Mouse (Mus musculus): Measurements from ENCODE around the gene Cryba2. TPM values are rescaled to one million over a fixed set of nuclear protein-coding genes. Genes with fewer than 3 reads are reported as not detected.

Cryba2 gene
- polyA plus RNA-seq (2016; fragmentation: Nextera tagmentation; extraction: Ambion mirVana): not detected in 2 replicates

DNA sequence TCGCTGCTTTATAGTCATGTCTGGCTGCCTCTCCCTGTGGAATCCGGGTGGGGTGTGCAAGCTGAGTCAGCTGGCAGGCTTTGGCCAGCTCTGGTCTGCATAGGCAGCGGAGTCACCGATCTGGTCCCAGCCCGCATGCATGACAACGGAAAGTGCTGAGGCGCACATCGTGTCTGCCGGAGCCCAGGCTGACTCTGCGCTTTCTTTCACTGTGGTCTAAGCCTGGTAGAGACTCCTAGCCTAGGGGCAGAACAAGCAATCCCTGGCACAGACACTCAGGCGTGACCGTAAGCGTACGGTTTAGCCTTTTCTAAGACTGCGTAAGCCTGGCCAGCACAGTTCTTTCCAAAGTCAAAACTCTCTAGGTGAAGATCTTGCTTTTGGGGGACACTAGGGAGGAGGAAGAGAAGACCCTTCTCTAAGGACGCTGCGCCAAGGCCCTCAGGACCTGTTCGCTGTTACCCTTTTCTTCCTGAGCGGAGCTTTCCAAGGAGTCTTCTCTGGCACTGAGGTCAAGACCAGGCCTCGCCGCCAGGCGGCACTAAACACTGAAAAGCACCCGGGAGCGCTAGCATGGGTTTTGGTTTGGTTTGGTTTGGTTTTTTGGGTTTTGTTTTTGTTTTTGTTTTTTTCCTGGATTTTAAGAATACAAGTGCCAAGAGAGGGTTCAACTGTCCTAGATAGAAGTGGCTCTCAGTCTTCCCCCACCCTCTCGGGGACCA is at the start of gene Cryba2:
Gene Cryba2, minus strand, starts transcription at position 10 of the 722 bp plus-strand sequence.
- no peaks in the 10 kb centered on the region for H3K9me3 ChIP-seq
- H3K27me3 ChIP-seq (ENCODE audit: insufficient read depth, poor library complexity, severe bottlenecking): peaks cover 99% of the 10 kb centered on the region
- WGBS: 6% methylated on average over 25 of the region's 25 CpGs
- peak within 1 kb of the TSS; percentile 24; the same call in 1 of the 2 replicates for H3K4me3 ChIP-seq
- H3K36me3 ChIP-seq: no peaks in the 10 kb centered on the region
- no peak for DNase-seq (ENCODE audit: low spot score)
- no peak within 1 kb of the TSS for H3K27ac ChIP-seq
- peaks cover 19% of the 10 kb centered on the region for H3K4me1 ChIP-seq

DNA sequence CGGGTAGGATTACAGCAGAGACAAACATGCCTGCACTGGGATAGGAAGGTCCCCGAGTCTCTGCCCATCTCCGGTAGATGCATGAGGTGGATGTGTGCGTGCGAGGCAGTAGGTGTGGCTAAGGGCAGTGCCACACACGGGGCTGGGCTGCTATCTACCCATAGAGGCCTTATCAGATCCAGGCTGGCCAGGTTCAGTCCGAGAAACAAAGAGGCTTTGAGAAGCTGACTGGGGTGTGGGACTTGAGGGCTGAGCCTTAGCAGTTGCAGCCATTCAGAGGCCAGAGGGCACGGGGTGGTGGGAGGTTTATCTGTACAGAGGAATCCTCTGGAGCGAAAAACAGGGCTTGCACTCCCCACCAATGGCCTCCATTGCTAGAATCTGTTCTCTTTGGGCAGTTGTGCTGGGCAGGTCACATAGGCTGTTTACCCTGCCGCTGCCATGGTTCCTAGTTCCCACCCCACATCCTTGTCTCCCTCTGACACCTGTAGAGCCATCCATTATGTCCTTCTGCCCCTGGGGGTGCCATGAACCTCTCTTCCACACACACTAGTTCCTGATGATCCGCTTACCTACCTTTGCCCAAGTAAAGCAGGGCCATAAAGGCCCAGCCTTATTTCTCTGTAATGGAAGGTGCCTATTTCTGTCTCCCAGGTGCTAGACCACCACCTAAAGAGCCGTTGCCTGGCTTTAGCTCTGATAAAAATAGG is 48.9 kb upstream of the Cryba2 start:
- H3K27ac ChIP-seq: no peak overlapping the region
- WGBS: 52% methylated on average over 12 of the region's 12 CpGs
- no peak for DNase-seq (ENCODE audit: low spot score)
- peaks cover 75% of the 10 kb centered on the region for H3K27me3 ChIP-seq (ENCODE audit: insufficient read depth, poor library complexity, severe bottlenecking)
- H3K9me3 ChIP-seq: no peaks in the 10 kb centered on the region
- H3K36me3 ChIP-seq: no peaks in the 10 kb centered on the region
- no peak overlapping the region for H3K4me3 ChIP-seq
- H3K4me1 ChIP-seq: no peaks in the 10 kb centered on the region

DNA sequence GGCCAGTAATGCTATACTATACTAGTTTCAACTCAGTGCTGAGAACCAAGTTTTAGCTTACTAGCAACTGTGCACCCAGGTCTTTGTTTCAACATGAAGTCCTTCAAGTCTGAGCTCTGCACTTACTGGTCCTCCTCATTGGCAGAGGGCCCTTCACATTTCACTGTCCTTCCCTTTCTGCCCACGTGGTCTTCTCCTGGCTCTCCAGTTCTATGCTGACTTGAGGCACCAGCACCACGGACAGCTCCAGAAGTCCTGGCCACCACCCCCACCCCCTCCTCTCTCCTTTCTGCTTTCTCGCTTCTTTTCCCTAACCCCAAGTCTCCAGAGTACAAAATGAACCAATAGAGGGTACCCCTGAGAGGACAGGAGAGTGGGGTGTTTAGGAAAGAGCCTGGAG is 46.8 kb upstream of the Cryba2 start:
- DNase-seq (ENCODE audit: low spot score): no peak

DNA sequence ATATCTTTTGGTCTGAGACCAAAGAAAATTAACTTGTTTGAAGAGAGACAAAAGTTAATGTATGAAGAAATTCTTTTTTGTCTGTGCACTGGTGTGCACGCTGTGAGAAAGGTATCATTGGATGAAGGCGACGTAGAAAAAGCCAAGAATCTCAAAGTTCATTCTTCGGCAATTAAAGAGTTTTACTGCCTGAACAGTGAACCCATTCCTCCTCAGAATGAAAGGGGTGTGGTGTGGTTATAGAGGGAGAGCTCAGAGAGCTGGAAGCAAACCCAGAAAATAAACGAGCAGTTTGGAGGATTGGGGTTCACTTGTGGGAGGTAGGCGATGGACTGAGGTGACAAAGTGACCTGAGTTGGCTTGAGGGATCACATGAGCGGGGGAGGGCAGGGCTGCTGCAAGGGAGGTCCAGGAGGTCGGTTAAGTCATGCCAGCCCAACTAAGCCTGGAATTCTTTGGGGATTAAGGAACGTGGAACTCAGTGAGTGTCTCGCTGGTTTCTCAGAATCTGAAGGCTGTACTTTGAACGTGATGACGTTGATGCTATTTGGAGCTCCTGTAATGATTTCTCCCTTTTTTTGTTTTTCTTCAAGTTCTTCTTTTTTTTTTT is 43.4 kb upstream of the Cryba2 start:
- Histone ChIP-seq H3K36me3 (no peaks in the 10 kb centered on the region), H3K27me3 (ENCODE audit: insufficient read depth, poor library complexity, severe bottlenecking) (peaks cover 75% of the 10 kb centered on the region), H3K4me3 (no peak overlapping the region), H3K4me1 (no peaks in the 10 kb centered on the region), H3K9me3 (no peaks in the 10 kb centered on the region), H3K27ac (no peak overlapping the region)
- WGBS: 44% methylated on average over 12 of the region's 12 CpGs
- no peak for DNase-seq (ENCODE audit: low spot score)

More for the DNA sequence above, 46.8 kb upstream of the Cryba2 start:
- no peaks in the 10 kb centered on the region for H3K9me3 ChIP-seq
- WGBS: 6% methylated on average over 3 of the region's 3 CpGs
- no peak overlapping the region for H3K4me3 ChIP-seq
- peaks cover 74% of the 10 kb centered on the region for H3K27me3 ChIP-seq (ENCODE audit: insufficient read depth, poor library complexity, severe bottlenecking)
- H3K4me1 ChIP-seq: no peaks in the 10 kb centered on the region
- H3K36me3 ChIP-seq: no peaks in the 10 kb centered on the region
- no peak overlapping the region for H3K27ac ChIP-seq

DNA sequence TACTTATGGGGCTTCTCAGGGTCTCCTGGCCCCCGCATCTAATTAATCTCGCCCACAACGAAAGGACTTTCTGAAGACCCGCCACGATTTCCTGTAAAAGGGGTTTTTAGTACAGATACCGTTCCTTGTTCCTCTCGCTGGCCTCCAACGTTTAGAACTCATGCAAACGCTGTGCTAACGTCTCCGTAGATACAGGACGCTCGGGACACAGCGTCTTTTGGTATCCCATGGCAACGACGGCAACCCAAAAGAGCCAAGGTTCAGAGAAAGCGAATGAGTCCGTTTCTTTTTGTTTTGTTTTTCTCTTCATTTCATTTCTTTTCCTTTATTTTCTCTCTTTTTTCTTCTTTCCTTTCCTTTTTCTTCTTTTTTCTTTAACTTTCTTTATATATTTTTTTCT is 42.5 kb upstream of the Cryba2 start, which contains the start of gene Cfap65:
Gene Cfap65, minus strand, starts transcription at position 198 of the 400 bp plus-strand sequence.
- H3K4me3 ChIP-seq: no peak within 1 kb of the TSS; the same call in 1 of the 2 replicates
- H3K27ac ChIP-seq: no peak within 1 kb of the TSS
- no peaks in the 10 kb centered on the region for H3K36me3 ChIP-seq
- H3K9me3 ChIP-seq: no peaks in the 10 kb centered on the region
- 2% methylated on average over 18 of the region's 18 CpGs for WGBS
- no peaks in the 10 kb centered on the region for H3K4me1 ChIP-seq
- no peak for DNase-seq (ENCODE audit: low spot score)
- H3K27me3 ChIP-seq (ENCODE audit: insufficient read depth, poor library complexity, severe bottlenecking): peaks cover 72% of the 10 kb centered on the region

DNA sequence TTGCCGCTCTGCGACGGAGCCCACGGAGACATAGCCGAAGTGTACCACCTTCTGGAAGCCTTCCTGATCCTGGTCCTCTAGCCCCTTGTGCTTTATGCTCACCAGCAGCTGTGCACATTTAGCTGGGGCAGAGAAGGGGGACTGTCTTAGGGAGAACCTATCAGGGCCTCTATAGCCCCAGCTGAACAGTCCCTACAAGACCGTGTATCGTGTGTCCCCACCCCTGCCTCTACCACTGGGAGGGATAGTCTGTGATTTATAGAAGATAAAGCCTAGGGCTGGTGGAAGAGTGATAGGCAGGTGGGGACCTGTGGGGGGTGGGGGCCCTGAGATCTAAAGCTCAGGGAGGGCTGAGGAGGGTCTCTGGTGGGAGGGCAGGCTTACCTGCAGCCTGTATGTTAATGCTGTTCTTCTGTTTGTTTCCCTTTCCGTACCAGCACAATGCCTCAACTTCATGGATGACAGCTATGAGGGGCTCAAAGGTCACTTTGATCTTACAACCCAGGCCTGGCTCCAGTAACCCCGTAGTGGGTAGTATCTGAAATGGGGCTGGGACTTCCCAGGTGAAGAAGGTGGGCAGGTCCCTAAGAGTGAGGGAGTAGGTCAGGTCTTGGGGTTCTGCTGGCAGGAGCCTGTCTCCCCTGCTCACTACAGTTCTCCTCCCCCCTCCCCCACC is 34.8 kb upstream of the Cryba2 start:
- 72% methylated on average over 9 of the region's 9 CpGs for WGBS
- H3K27me3 ChIP-seq (ENCODE audit: insufficient read depth, poor library complexity, severe bottlenecking): peaks cover 86% of the 10 kb centered on the region

DNA sequence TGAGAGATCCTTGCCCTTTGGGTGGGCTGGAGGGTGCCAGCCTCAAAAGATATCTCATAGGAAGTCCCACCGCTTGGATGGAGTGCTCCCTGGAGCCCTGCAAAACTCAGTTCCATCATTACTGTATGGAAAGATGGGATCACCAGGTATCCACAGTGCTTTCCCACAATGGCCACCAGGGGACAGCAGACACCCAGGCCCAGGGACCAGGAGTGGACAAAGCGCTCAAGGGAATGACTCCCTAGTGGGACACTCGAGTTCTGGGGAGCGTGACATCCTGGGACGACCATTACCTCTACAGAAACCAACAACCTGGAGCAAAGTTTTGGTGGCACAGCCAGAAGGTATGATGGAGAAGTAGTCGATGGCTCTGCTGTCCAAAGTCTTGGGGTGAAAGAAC is 33.8 kb upstream of the Cryba2 start:
- H3K4me3 ChIP-seq: no peak overlapping the region
- peaks cover 86% of the 10 kb centered on the region for H3K27me3 ChIP-seq (ENCODE audit: insufficient read depth, poor library complexity, severe bottlenecking)
- no peak overlapping the region for H3K27ac ChIP-seq
- no peaks in the 10 kb centered on the region for H3K4me1 ChIP-seq
- WGBS: 37% methylated on average over 6 of the region's 6 CpGs
- no peaks in the 10 kb centered on the region for H3K36me3 ChIP-seq
- DNase-seq (ENCODE audit: low spot score): no peak
- no peaks in the 10 kb centered on the region for H3K9me3 ChIP-seq

More for the DNA sequence above, 34.8 kb upstream of the Cryba2 start:
- no peak overlapping the region for H3K27ac ChIP-seq
- H3K9me3 ChIP-seq: no peaks in the 10 kb centered on the region
- H3K4me1 ChIP-seq: no peaks in the 10 kb centered on the region
- H3K4me3 ChIP-seq: no peak overlapping the region
- no peak for DNase-seq (ENCODE audit: low spot score)
- no peaks in the 10 kb centered on the region for H3K36me3 ChIP-seq

DNA sequence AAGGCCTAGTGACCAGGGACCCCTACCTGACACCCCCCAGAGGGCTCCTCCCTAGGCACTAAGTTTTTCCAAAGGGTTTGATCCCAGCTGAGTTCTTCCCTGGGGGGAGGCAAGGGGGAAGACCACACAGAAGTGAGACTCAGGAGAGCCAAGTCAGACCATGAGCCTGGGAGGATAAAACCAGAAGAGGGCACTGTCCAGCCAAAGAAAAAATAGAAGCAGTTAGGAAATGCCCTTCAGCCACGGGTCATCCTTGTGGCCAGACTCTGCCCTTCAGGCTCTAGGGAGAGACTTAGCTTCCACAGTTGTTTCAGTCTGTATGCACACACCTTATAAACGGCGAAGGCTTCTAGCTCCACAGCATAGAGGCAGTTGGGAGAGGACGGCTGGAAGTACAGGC is 31.5 kb upstream of the Cryba2 start:
- 57% methylated on average over 4 of the region's 4 CpGs for WGBS
- DNase-seq (ENCODE audit: low spot score): no peak
- Histone ChIP-seq H3K36me3 (no peaks in the 10 kb centered on the region), H3K27me3 (ENCODE audit: insufficient read depth, poor library complexity, severe bottlenecking) (peaks cover 77% of the 10 kb centered on the region), H3K4me3 (no peak overlapping the region), H3K4me1 (no peaks in the 10 kb centered on the region), H3K27ac (no peak overlapping the region), H3K9me3 (no peaks in the 10 kb centered on the region)

DNA sequence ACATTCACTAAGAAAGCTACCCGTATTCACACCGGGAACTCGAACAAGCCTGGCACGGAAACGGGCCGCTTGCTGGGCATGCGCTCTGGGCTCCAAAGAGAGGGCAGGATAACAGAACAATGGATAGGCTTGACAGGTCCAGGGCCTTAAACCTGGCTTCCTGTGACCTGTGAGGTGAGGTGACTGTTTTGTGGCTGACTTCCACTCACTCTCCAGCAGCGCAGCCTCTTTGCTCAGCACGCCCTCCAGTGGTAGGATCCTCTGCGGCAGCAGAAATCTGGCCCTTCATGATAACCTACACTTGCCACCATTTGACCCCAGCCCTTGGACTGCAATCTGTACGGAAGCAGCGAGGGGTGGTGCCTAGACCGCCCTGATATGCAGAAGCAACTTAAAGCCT is 22.8 kb upstream of the Cryba2 start:
- Histone ChIP-seq H3K9me3 (no peaks in the 10 kb centered on the region), H3K27ac (no peak overlapping the region), H3K4me1 (no peaks in the 10 kb centered on the region), H3K27me3 (ENCODE audit: insufficient read depth, poor library complexity, severe bottlenecking) (peaks cover 57% of the 10 kb centered on the region), H3K4me3 (no peak overlapping the region), H3K36me3 (no peaks in the 10 kb centered on the region)
- WGBS: 22% methylated on average over 13 of the region's 13 CpGs
- DNase-seq (ENCODE audit: low spot score): no peak

DNA sequence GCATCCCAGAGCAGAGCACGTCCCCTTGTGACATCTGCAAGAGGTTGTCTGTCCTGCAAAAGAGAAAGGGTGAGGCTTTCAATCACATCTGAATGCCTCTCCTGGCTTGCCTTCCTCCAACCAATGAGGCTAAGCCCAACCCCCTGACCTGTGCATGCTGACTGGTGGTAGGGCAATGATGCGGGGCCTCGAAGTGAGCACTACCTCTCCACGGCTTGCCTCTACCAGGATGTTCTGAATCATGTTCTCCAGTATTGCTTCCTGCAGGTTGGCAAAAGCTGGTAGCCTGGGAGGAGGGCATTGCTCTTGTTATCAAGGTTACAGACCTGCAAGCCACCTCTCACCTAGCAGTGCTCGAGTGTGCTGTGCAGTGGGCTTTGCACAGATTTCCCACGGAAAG is 9.2 kb upstream of the Cryba2 start:
- Histone ChIP-seq H3K4me1 (peaks cover 27% of the 10 kb centered on the region), H3K9me3 (no peaks in the 10 kb centered on the region), H3K27ac (no peak overlapping the region), H3K27me3 (ENCODE audit: insufficient read depth, poor library complexity, severe bottlenecking) (peaks cover 99% of the 10 kb centered on the region), H3K4me3 (no peak overlapping the region), H3K36me3 (no peaks in the 10 kb centered on the region)
- 17% methylated on average over 6 of the region's 6 CpGs for WGBS
- no peak for DNase-seq (ENCODE audit: low spot score)

DNA sequence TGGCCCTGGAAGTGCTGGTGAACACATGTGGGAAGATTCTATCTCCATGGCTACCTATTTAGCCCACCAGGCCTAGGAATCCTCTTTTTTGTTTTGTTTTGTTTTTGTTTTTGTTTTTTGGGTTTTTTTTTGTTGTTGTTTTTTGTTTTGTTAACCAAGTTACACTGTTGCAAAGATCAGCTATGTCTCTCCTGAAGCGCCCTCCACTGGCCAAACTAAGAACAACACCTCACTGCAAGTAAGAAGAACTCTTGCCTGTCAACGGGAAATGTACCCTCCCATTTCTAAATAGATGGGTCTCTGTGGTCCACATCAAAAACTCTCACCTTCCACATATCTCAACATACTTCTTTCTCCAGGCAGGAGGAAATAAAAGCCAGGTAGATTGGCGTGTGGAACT is 8.7 kb upstream of the Cryba2 start:
- Histone ChIP-seq H3K4me1 (peaks cover 28% of the 10 kb centered on the region), H3K27me3 (ENCODE audit: insufficient read depth, poor library complexity, severe bottlenecking) (peaks cover 100% of the 10 kb centered on the region), H3K9me3 (no peaks in the 10 kb centered on the region), H3K27ac (no peak overlapping the region), H3K36me3 (no peaks in the 10 kb centered on the region), H3K4me3 (no peak overlapping the region)
- DNase-seq (ENCODE audit: low spot score): no peak
- WGBS: 5% methylated on average over 3 of the region's 3 CpGs

DNA sequence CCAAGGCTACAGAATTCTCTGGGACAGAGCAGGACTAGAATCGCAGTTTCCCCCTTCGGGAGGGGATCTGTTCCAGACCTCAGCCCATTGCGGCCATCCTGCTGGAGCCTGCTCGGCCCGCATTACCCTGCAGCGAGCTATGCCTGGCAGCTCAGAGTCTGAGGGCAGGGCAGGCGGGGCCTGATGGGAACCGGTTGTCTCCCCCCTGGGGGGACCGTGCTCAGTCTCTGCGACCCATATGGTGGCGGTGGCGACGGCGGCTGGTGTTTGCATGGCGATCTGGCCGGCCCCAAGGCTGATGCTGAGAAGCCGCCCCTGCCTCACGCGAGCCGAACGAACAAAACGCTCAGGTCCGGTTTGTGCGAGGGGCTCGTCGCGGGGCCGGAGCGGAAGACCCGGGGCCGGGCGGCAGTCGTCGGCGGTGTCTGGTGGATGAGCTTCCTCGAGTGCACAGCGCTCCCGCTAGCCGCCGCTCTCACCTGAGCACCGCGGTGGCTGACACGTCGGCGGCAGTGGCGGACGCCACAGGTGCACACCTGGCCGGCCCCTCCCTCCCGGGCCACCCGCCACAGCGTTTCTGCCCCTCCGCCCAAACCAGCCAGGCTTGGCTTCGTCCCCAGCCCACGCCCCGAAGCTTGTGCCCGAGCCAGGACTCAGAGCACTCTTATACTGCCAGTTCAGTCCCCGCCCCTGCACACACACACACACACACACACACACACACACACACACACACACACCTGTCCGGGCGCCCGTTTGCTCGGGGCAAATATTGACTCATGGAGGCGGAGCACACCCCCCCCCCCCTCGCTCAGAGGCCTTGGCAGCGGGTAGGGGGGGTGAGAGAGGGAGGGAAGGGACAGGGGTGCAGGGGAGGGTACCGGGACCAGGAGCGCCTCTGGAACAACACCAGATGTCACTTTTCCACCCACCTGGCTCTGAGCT is 7.7 kb upstream of the Cryba2 start:
- Histone ChIP-seq H3K27ac (no peak overlapping the region), H3K27me3 (ENCODE audit: insufficient read depth, poor library complexity, severe bottlenecking) (peaks cover 100% of the 10 kb centered on the region), H3K4me1 (peaks cover 30% of the 10 kb centered on the region), H3K36me3 (no peaks in the 10 kb centered on the region), H3K9me3 (no peaks in the 10 kb centered on the region), H3K4me3 (peak overlapping the region; percentile 54)
- no peak for DNase-seq (ENCODE audit: low spot score)
- WGBS: 1% methylated on average over 63 of the region's 66 CpGs

Data from heart, embryonic 10.5 days (tissue).